Mouse (Mus musculus) thymus, adult 2 months (tissue): Measurements from ENCODE around the gene Prkaa1. TPM values are rescaled to one million over a fixed set of nuclear protein-coding genes. Genes with fewer than 3 reads are reported as not detected.

Experiments
- DNase-seq: peaks from one replicate; pipeline ENCODE4 v3.0.0; 2021
- H3K27ac ChIP-seq: fragments of 200-500 bp; 2 replicates; pipeline ENCODE4 v1.5.1; 2012; ENCODE audit warnings: low read length, control low read depth; ENCODE audit not compliant: control insufficient read depth, insufficient read depth
- H3K27me3 ChIP-seq: fragments of 200-500 bp; 2 replicates; pipeline ENCODE4 v1.6.1; 2012; ENCODE audit warnings: mild to moderate bottlenecking, low read length, moderate library complexity, mixed read lengths; ENCODE audit not compliant: control insufficient read depth, insufficient read depth
- H3K36me3 ChIP-seq: fragments of 200-500 bp; 2 replicates; pipeline ENCODE4 v1.6.1; 2012; ENCODE audit warnings: mild to moderate bottlenecking, low read length, moderate library complexity; ENCODE audit not compliant: control insufficient read depth, insufficient read depth
- H3K4me1 ChIP-seq: fragments of 200-500 bp; replicated peaks from 2 replicates; pipeline ENCODE4 v1.6.1; 2012; ENCODE audit warnings: low read length; ENCODE audit not compliant: control insufficient read depth, insufficient read depth
- H3K4me3 ChIP-seq: fragments of 200-500 bp; 2 replicates; pipeline ENCODE4 v1.5.1; 2012; ENCODE audit warnings: mild to moderate bottlenecking, low read length, control low read depth, moderate library complexity; ENCODE audit not compliant: control insufficient read depth, insufficient read depth
- CTCF ChIP-seq: fragments of 200-500 bp; IDR thresholded peaks from 2 replicates; pipeline ENCODE4 v1.5.1; 2012; ENCODE audit warnings: mild to moderate bottlenecking, control low read depth, low read length, moderate library complexity, borderline replicate concordance; ENCODE audit not compliant: control insufficient read depth, poor library complexity, insufficient read depth; ENCODE audit errors: extremely low read depth
- POLR2A ChIP-seq: fragments of 200-500 bp; IDR thresholded peaks from 2 replicates; pipeline ENCODE4 v1.6.1; 2012; ENCODE audit warnings: mild to moderate bottlenecking, low read length, control low read depth, moderate library complexity; ENCODE audit not compliant: control insufficient read depth, poor library complexity, insufficient read depth; ENCODE audit errors: extremely low read depth
- WGBS: fragments of 180-500 bp; shearing (Covaris S2); methylation state at CpG from one replicate; pipeline ENCODE4 v1.1.7; 2018; 5-methylcytosine and 5-hydroxymethylcytosine counted together
- polyA plus RNA-seq: library from polyadenylated mRNA; depleted of rRNA; stranded (reverse); fragments of >200 nt; gene quantifications from 2 replicates; pipeline ENCODE4 v1.2.3, GENCODE M21; 2012

Gene Prkaa1
- polyA plus RNA-seq, 1 experiment = 4.7 TPM

- Histone ChIP-seq H3K4me1 (peaks cover 6% of the 10 kb centered on the region), H3K27ac (no peak overlapping the region), H3K36me3 (peaks cover 47% of the 10 kb centered on the region), H3K27me3 (no peaks in the 10 kb centered on the region), H3K4me3 (no peak overlapping the region)
- TF ChIP-seq CTCF = no peak
- no peak for TF ChIP-seq POLR2A
- DNase-seq = no peak
- 93% methylated on average over 9 of the region's 9 CpGs for WGBS
These were observed 25.0 kb upstream of the Prkaa1 start for GRCm38 (mm10) chr15:5118626-5119025.

DNA sequence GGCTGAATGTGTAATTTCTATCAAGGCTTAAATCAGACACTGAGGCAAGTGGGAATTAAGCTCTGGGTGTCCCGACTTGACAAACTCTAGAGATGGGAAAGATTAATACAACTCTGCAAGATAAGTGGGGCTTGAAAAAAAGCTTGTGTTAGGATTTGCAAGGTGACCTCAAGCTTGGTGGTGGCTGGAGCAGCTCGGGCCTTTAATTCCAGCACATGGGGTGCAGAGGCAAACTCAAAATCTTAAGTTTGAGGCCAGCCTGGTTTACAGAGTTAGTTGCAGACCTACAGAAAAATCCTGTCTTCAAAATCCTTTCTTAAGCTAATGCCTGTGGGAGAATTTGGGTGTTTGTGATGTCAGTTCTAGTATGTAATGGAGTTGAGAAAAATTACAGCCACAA lies 24.5 kb upstream of the Prkaa1 start:
- 93% methylated on average over 2 of the region's 2 CpGs for WGBS
- no peak for DNase-seq
- Histone ChIP-seq H3K36me3 (peaks cover 49% of the 10 kb centered on the region), H3K27me3 (no peaks in the 10 kb centered on the region), H3K4me1 (peaks cover 6% of the 10 kb centered on the region), H3K27ac (no peak overlapping the region), H3K4me3 (no peak overlapping the region)
- TF ChIP-seq CTCF (no peak), POLR2A (no peak)

GRCm38 (mm10) chr15:5119707-5120106 lies 24.0 kb upstream of the Prkaa1 start:
- H3K36me3 ChIP-seq = peaks cover 51% of the 10 kb centered on the region
- WGBS = 91% methylated on average over 2 of the region's 2 CpGs
- no peak for TF ChIP-seq POLR2A

DNA sequence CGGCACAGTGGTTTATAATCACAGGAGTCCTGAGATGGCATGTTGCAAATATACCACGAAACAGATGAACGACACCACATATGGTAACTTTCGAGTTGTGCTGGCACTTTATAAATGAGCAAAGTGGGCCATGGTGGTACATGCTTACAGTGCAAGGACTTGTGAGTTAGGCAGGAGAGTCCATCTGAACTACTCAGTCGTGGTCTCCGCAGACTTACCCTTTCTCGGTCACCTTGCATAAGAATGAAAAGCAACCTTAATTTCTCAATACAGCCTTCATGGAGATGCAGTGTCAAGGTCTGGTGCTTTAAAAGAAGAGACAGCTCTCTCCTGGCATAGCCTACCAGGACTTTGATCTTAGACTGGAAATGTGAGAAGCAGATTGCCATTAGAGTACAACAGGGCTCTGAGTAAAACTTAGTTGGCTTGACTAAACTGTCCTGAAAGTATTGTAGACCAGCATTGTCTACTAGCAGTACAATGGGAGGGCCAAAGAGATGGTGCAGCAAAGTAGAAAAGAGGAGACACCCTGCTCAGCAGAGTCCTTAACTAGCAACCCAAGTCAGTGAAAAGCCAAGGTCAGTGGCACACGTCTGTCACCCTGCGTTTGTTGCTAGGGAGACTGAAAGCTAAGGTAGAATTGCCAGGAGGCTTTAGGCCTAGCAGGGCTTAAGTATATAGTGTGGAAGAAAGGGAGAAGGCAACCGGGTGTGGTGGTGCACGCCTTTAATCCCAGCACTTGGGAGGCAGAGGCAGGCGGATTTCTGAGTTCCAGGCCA lies 21.9 kb upstream of the Prkaa1 start:
- WGBS = 97% methylated on average over 12 of the region's 12 CpGs
- peaks cover 51% of the 10 kb centered on the region for H3K36me3 ChIP-seq
- no peak overlapping the region for H3K27ac ChIP-seq
- no peak for DNase-seq
- H3K4me3 ChIP-seq = no peak overlapping the region
- H3K27me3 ChIP-seq = no peaks in the 10 kb centered on the region
- peaks cover 6% of the 10 kb centered on the region for H3K4me1 ChIP-seq
- no peak for TF ChIP-seq CTCF
- TF ChIP-seq POLR2A = no peak

More at GRCm38 (mm10) chr15:5119707-5120106, 24.0 kb upstream of the Prkaa1 start:
- no peak for DNase-seq
- Histone ChIP-seq H3K27me3 (no peaks in the 10 kb centered on the region), H3K4me3 (no peak overlapping the region), H3K27ac (no peak overlapping the region), H3K4me1 (peaks cover 6% of the 10 kb centered on the region)

DNA sequence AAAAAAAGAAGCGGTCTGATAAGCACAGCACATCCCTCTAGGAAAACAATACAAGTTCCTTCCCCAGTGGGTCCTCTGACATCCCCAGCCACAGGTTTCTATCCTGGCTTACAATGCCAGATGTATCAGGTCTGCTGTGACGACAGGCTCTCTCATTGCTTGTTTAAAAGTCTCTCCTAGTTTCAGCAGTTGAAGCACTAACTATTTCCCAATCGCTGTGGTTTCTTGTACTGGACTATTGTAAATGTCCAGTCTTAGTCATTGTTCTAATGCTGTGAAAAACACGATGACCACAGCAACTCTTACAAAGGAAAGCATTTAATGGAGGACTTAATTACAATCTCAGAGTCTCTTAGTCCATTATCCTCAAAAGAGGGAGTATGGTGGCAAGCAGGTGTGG lies 17.2 kb upstream of the Prkaa1 start:
- Histone ChIP-seq H3K36me3 (peaks cover 12% of the 10 kb centered on the region), H3K27ac (no peak overlapping the region), H3K4me3 (no peak overlapping the region), H3K4me1 (no peaks in the 10 kb centered on the region), H3K27me3 (no peaks in the 10 kb centered on the region)
- no peak for TF ChIP-seq POLR2A
- no peak for TF ChIP-seq CTCF
- DNase-seq = no peak
- 81% methylated on average over 4 of the region's 4 CpGs for WGBS

- TF ChIP-seq CTCF (no peak), POLR2A (no peak)
- 85% methylated on average over 2 of the region's 2 CpGs for WGBS
- no peak overlapping the region for H3K4me3 ChIP-seq
- H3K27me3 ChIP-seq = no peaks in the 10 kb centered on the region
- H3K27ac ChIP-seq = no peak overlapping the region
- DNase-seq = no peak
- no peaks in the 10 kb centered on the region for H3K4me1 ChIP-seq
- peaks cover 5% of the 10 kb centered on the region for H3K36me3 ChIP-seq
These were observed 16.2 kb upstream of the Prkaa1 start for GRCm38 (mm10) chr15:5127487-5127886.
